Mouse (Mus musculus): Measurements from ENCODE around the gene Med24.
"Not testable (repeated sequence)": the region's sequence is repeated elsewhere in the genome, so short reads cannot be mapped to it uniquely, and the experiment has no call there.

Med24 gene

GRCm38 (mm10) chr11:98721458-98722226, 7.6 kb downstream of the Med24 start:
- DNase-seq (ENCODE audit: low read depth, low spot score) = no peak

GRCm38 (mm10) chr11:98720756-98721155, 8.5 kb downstream of the Med24 start:
- DNase-seq (ENCODE audit: low read depth, low spot score) = no peak

- DNase-seq (ENCODE audit: low read depth, low spot score) = peak; percentile 72
Observed at GRCm38 (mm10) chr11:98717904-98718303, 11.3 kb downstream of the Med24 start.

- DNase-seq (ENCODE audit: low read depth, low spot score) = peak; percentile 71
Observed at GRCm38 (mm10) chr11:98715946-98716345, 13.3 kb downstream of the Med24 start.

GRCm38 (mm10) chr11:98713703-98714102, 15.5 kb downstream of the Med24 start:
- DNase-seq (ENCODE audit: low read depth, low spot score) = no peak

- DNase-seq (ENCODE audit: low read depth, low spot score) = not testable (repeated sequence)
Observed at GRCm38 (mm10) chr11:98712009-98712408, 17.2 kb downstream of the Med24 start.

- no peak for DNase-seq (ENCODE audit: low read depth, low spot score)
Observed at GRCm38 (mm10) chr11:98711046-98711434, 18.2 kb downstream of the Med24 start.

- DNase-seq (ENCODE audit: low read depth, low spot score) = peak; percentile 92
Observed at GRCm38 (mm10) chr11:98710416-98711045, 18.7 kb downstream of the Med24 start.

- no peak for DNase-seq (ENCODE audit: low read depth, low spot score)
Observed at GRCm38 (mm10) chr11:98709001-98709741, 20.1 kb downstream of the Med24 start.

- no peak for DNase-seq (ENCODE audit: low read depth, low spot score)
Observed at GRCm38 (mm10) chr11:98708282-98708956, 20.8 kb downstream of the Med24 start.

GRCm38 (mm10) chr11:98707401-98708281, 21.6 kb downstream of the Med24 start:
- no peak for DNase-seq (ENCODE audit: low read depth, low spot score)

- DNase-seq (ENCODE audit: low read depth, low spot score) = no peak
Observed at GRCm38 (mm10) chr11:98705021-98705420, 24.2 kb downstream of the Med24 start.

- no peak for DNase-seq (ENCODE audit: low read depth, low spot score)
Observed at GRCm38 (mm10) chr11:98702323-98702722, 26.9 kb downstream of the Med24 start.

- DNase-seq (ENCODE audit: low read depth, low spot score) = no peak
Observed at GRCm38 (mm10) chr11:98701213-98701670, 28.0 kb downstream of the Med24 start, which contains the start of gene Csf3. Csf3 (plus strand) TSS chr11:98701263.

GRCm38 (mm10) chr11:98699911-98700310, 29.3 kb downstream of the Med24 start:
- peak; percentile 59 for DNase-seq (ENCODE audit: low read depth, low spot score)

GRCm38 (mm10) chr11:98698849-98699640, 30.2 kb downstream of the Med24 start:
- DNase-seq (ENCODE audit: low read depth, low spot score) = no peak

GRCm38 (mm10) chr11:98697225-98697624, 32.0 kb downstream of the Med24 start:
- DNase-seq (ENCODE audit: low read depth, low spot score) = no peak

- DNase-seq (ENCODE audit: low read depth, low spot score) = no peak
Observed at GRCm38 (mm10) chr11:98696454-98697216, 32.6 kb downstream of the Med24 start.

GRCm38 (mm10) chr11:98695408-98695807, 33.8 kb downstream of the Med24 start:
- DNase-seq (ENCODE audit: low read depth, low spot score) = no peak

Data from ES-CJ7 (cell line).